Mouse (Mus musculus): ENCODE data around the gene Vmn1r116.
"Not testable (repeated sequence)": the region's sequence is repeated elsewhere in the genome, so short reads cannot be mapped to it uniquely, and the experiment has no call there.

Gene Vmn1r116
- long read RNA-seq, experiment 1 = 0 reads
- long read RNA-seq, experiment 2 = 0 reads

GRCm38 (mm10) chr7:20871956-20872355, at the start of gene Vmn1r116:
Vmn1r116 (plus strand) TSS chr7:20872256.
- intact Hi-C loops (cut with DNase I) = not testable (repeated sequence)

- intact Hi-C loops (cut with DNase I) = not testable (repeated sequence)
Observed at GRCm38 (mm10) chr7:20844885-20845284, 27.2 kb upstream of the Vmn1r116 start, which contains the start of gene Vmn1r115. Vmn1r115 (minus strand) TSS chr7:20844985.

GRCm38 (mm10) chr7:20884021-20884420, 12.0 kb downstream of the Vmn1r116 start, which contains the start of gene Vmn1r117:
Vmn1r117 (minus strand) TSS chr7:20884121.
- intact Hi-C loops (cut with DNase I) = not testable (repeated sequence)

GRCm38 (mm10) chr7:20912247-20912646, 40.2 kb downstream of the Vmn1r116 start, which contains the start of gene Vmn1r118:
Vmn1r118 (minus strand) TSS chr7:20912347.
- intact Hi-C loops (cut with DNase I) = not testable (repeated sequence)

All from adrenal gland (tissue).